Mouse (Mus musculus): Measurements from ENCODE around the gene Yars.

The Yars gene

DNA sequence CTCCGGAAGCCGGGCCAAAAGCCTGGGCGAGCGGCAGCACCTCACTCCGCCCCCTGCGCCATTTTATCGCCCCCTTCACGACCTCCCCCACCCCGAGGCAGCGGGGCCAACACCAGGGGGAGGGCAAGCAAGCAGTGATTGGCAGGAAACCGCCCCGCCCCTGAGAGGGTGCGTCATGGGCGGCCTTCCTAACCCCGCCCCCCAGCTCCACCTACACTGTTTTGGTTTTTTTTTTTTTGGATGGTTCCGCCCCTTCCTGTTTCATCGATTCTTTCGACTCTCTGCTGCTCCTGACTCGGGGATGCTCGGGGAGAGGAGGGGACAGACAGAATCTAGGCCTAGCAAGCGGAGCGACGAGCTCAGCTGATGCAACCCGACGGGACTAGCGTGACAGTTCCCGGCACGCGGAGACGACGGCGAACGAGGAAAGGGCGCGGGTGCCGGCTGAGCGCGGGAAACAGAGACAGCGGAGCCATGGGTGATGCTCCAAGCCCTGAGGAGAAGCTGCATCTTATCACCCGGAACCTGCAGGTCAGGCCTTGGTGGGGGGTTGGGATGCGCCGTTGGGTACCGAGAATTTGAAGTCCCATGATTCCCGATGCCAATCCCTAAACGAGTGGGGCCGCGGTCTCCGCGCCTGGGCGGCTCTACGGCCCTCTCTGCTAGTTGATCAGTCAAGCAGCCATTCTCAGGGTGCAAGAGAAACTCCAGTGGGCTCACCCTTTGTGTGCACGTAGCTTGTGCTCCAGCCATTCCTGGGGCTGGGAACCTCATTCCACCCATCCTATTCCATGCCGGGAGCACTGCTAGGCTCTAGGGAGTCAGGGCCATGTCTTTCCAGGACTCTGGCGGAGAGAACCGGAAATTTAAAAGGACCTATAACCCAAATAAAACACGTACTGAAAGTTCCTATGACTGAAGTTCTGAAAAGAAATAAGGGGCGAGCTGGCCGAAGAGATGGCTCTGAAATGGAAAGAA is at the start of gene Yars, which contains the start of gene S100pbp:
Yars (plus strand) TSS at position 219 of the 978 bp plus-strand sequence.
S100pbp (minus strand) TSS at position 186 of the 978 bp plus-strand sequence.
- peak; percentile 97 to 98 for DNase-seq (ENCODE audit: low read depth in 2 of 2, low spot score in 2 of 2)

GRCm38 (mm10) chr4:129140808-129141207 is 48.8 kb upstream of the Yars start:
- DNase-seq (ENCODE audit: low read depth in 2 of 2, low spot score in 2 of 2): no peak

- DNase-seq (ENCODE audit: low read depth in 2 of 2, low spot score in 2 of 2): no peak
Measured at GRCm38 (mm10) chr4:129141560-129142438, 47.8 kb upstream of the Yars start.

- DNase-seq (ENCODE audit: low read depth in 2 of 2, low spot score in 2 of 2): no peak
Measured at GRCm38 (mm10) chr4:129142439-129143045, 47.0 kb upstream of the Yars start.

GRCm38 (mm10) chr4:129143509-129143908 is 46.1 kb upstream of the Yars start:
- no peak for DNase-seq (ENCODE audit: low read depth in 2 of 2, low spot score in 2 of 2)

GRCm38 (mm10) chr4:129144401-129145367 is 44.9 kb upstream of the Yars start:
- DNase-seq (ENCODE audit: low read depth in 2 of 2, low spot score in 2 of 2): no peak

DNA sequence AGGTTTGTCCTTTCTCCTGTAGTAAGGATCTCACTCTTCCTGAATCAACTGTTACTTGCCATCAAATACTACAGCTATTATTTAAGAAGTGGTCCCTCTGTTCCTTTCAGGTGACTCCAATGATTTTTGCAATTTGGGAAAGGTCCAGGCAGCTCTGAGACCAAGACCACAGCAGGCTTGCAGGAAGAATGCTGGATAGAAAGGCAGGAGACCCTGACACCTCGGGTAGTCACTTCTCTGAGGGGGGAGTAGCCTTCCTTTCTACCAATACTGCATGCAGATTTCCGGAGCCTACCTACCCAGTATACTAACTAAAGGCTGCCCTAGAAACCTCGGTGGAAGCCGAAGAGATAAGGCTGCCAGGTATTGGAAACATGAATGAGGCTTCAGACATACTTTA is 44.1 kb upstream of the Yars start:
- no peak for DNase-seq (ENCODE audit: low read depth in 2 of 2, low spot score in 2 of 2)

DNA sequence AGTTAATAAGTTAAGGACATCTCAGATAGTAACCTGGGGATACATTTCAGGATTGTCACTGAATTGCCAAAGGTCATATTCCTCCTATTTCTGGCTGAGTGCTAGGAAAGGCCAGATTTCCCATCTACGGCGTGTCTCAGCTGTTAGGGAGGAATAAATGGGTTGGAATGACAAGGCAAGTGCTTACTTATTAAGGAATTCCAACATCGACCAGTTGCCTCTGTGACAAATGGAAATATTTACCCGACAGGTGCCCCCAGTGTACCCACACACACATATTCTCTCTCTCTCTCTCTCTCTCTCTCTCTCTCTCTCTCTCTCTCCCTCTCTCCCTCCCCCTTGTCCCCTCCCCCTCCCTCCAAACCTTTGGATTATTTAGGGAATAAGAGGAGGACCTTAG is 43.6 kb upstream of the Yars start:
- DNase-seq (ENCODE audit: low read depth in 2 of 2, low spot score in 2 of 2): no peak

- no peak for DNase-seq (ENCODE audit: low read depth in 2 of 2, low spot score in 2 of 2)
Measured at GRCm38 (mm10) chr4:129146392-129146791, 43.2 kb upstream of the Yars start.

GRCm38 (mm10) chr4:129147552-129148103 is 41.9 kb upstream of the Yars start:
- DNase-seq (ENCODE audit: low read depth in 2 of 2, low spot score in 2 of 2): no peak

- no peak for DNase-seq (ENCODE audit: low read depth in 2 of 2, low spot score in 2 of 2)
Measured at GRCm38 (mm10) chr4:129149321-129149720, 40.2 kb upstream of the Yars start.

GRCm38 (mm10) chr4:129151276-129151811 is 38.2 kb upstream of the Yars start:
- no peak for DNase-seq (ENCODE audit: low read depth in 2 of 2, low spot score in 2 of 2)

DNA sequence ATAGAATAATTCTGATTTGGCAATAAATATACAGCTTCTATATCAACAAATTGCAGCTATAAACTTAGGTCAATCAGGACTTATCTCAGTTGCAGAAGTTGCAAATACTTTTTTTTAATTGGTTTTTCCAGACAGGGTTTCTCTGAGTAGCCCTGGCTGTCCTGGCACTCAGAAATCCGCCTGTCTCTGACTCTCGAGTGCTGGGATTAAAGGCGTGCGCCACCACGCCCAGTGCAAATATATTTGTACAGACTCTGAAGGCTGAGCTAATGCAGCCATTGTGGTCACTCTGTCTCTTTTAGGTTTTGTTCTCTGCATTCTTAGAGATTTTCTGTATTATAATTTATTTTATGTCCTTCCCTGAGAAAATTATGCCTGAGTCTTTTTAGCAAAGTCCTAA is 32.0 kb upstream of the Yars start:
- DNase-seq (ENCODE audit: low read depth in 2 of 2, low spot score in 2 of 2): no peak

DNA sequence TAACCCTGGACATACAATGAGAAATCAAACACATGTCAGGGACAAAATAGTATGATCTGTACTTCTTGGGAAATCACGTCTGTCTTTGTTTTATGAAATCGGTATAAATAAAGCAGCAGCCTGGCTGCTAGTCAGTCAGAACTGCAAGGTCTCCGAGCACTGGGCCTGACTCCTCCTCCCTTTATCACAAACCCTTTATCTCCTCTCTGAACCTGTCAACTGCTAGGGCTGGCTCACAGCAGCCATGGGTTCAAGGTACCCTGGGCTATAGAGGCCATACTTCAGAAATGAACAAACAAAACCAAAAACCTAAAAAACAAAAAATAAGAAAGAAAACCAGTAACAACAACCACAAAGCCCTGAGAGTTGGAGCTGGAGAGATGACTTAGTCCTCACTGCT is 31.0 kb upstream of the Yars start:
- DNase-seq (ENCODE audit: low read depth in 2 of 2, low spot score in 2 of 2): no peak

GRCm38 (mm10) chr4:129161076-129161475 is 28.5 kb upstream of the Yars start:
- DNase-seq (ENCODE audit: low read depth in 2 of 2, low spot score in 2 of 2): no peak

GRCm38 (mm10) chr4:129161581-129162255 is 27.8 kb upstream of the Yars start:
- DNase-seq (ENCODE audit: low read depth in 2 of 2, low spot score in 2 of 2): no peak

- no peak for DNase-seq (ENCODE audit: low read depth in 2 of 2, low spot score in 2 of 2)
Measured at GRCm38 (mm10) chr4:129172529-129172928, 17.0 kb upstream of the Yars start.

DNA sequence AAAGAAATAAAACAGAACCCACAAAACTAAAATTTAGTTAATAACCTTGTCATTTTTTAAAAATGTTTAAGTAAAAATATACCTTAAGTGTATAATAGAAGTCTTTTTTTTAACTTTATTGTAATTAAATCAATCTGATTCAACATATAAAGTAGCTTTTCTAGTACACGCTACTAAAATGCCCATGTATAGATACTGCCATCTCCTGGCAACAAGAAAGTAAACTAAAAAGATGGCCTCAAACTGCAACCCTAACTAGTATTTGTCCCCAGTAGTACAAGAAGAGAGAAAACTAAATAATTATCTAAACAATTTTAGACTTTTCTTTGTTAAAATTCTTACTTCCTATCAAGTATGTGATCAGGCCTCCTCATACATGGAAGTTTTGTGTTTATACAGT is 10.0 kb upstream of the Yars start:
- DNase-seq (ENCODE audit: low read depth in 2 of 2, low spot score in 2 of 2): no peak
